Mouse (Mus musculus) adrenal gland (tissue): ENCODE results near the gene Spin2d.
"Not testable (repeated sequence)": the region's sequence is repeated elsewhere in the genome, so short reads cannot be mapped to it uniquely, and the experiment has no call there.

ENCODE experiments used
- intact Hi-C: fragments of 180-260 bp; cut with DNase I; formaldehyde crosslinking; loops from one replicate; pipeline ENCODE4 v1.15.1; 2025
- long read RNA-seq, 2 experiments: library from polyadenylated mRNA; unstranded; transcript quantifications; one replicate each; pipeline ENCODE4 v2.0.0; 2020; ENCODE audit warnings: borderline replicate concordance in 1 of 2; ENCODE audit not compliant: insufficient replicate concordance in 1 of 2

The Spin2d gene
- long read RNA-seq, experiment 1, result 0 reads
- long read RNA-seq, experiment 2, result 0 reads

DNA sequence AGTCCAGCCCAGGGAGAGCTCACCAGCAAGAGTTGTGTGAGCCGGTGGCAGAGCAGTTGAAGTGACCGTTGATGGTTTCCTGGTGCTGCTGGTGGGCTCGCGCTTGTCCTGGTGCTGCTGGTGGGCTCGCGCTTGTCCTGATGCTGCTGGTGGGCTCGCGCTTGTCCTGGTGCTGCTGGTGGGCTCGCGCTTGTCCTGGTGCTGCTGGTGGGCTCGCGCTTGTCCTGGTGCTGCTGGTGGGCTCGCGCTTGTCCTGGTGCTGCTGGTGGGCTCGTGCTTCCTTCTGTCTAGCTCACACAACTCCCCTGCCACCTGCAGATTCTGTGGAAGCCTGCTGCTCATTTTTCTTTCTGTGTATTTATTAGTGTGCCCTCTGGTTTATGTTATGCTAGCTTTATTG lies at the start of gene Spin2d:
Spin2d (minus strand) TSS at position 101 of the 400 bp plus-strand sequence.
- intact Hi-C loops, result not testable (repeated sequence)

DNA sequence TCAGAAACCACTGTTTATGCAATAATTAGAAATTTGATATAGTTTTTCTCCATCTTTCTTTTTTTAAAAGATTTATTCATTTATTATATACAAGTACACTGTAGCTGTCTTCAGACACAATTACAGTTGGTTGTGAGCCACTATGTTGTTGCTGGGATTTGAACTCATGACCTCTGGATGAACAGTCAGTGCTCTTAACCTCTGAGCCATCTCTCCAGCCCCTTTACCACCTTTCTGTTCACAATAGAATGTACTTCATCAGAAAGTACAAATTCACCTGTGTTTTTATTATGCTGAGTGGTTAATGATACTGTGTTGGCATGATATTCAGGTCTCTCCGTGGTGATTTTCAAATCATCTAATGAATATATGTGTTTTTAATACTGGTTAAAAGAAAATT lies 48.6 kb upstream of the Spin2d start:
- intact Hi-C loops, result no loop called here

DNA sequence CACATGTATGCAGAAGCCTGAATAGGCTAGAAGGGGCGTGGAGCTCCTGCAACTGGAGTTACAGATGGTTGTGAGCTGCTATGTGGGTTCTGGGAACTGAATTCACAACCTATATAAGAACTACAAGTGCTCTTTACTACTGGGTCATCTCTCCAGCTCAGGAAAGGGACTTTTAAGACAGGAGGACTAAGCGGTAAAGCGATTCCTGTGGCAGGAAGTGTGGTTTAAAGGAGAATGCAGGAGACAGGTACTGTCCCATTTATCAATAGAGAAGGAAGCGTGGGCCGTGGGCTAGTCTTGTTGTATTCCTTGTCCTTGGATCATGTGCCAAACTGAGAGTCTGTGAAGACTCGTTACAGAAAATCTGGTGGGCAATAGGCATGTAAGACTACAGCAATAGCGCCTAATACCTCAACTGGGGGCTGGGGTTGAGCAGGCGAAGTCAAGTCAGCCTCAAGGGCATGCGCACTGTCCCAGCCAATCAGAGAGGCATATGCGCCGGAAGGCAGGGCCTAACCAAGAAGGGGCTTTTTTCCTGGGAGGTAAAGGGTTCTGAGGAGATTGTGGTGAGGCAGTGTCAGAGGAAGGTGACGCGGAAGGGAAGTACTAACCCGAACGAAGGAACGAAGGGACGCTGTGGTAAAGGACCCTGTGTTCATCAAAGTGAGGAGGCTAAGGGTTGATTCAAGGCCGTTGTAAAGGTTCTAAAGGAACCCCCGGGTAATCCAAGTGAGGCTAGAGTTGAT lies 37.2 kb upstream of the Spin2d start, which contains the start of gene Xlr4b:
Xlr4b (plus strand) TSS at position 515 of the 746 bp plus-strand sequence.
- intact Hi-C loops, result not testable (repeated sequence)

DNA sequence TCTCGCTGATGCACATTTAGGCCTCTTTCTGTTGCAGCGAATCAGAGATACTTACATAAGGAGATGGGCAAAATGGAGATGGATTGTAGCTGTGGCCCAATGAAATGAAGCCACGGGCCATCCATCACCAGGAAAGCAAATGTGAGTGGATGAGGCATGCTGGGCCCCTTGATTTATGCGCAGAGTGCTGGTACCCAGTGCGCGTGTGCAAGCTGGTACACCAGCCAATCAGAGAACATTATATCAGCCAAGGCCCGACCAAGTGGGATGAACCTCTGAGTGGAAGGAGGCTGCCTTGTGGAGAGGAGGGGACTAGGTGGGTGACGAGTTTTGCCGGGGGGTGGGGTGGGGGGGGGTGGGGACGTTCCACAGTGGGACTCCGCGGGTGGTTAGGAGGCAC lies 15.1 kb upstream of the Spin2d start, which contains the start of gene Xlr3b:
Xlr3b (plus strand) TSS at position 274 of the 400 bp plus-strand sequence.
- intact Hi-C loops, result not testable (repeated sequence)

DNA sequence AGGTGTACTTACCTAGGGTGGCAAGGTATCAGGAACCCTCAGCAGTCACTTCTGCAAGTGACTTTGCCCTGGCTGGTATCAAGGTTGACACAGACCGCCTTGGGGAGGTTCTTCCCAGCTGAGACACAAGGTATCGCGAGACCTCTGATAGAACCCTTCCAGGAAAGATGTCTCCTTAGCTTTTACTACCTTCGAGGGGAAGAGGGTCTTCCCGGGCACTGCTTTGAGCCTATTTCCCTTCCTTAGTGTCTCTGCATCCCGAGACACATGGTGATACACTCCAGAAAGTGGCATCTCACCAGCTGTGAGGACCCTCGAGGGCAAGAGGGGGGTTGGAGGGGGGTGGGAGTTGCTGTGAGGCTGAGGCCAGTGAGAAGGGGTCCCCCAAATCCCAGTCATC lies 27.4 kb downstream of the Spin2d start, which contains the start of gene DXBay18:
DXBay18 (minus strand) TSS at position 101 of the 400 bp plus-strand sequence.
- intact Hi-C loops, result not testable (repeated sequence)

DNA sequence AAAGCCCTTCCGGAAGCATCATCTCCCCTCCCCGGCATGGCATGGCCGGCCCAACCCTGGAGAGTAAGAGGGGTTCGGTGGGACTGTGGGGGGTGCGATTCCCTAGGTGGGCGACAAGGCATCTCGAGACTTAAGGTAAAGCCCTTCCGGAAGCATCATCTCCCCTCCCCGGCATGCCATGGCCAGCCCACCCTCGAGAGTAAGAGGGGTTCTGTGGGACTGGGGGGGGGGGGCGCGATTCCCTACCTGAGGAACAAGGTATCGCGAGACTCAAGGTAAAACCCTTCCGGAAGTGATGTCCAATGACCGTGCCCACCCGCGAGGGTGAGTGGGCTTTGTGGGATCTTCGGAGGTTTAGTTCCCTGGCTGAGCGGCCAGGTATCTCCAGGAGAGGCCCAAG lies 28.3 kb downstream of the Spin2d start, which contains the start of gene Xlr5b:
Xlr5b (plus strand) TSS at position 301 of the 400 bp plus-strand sequence.
- intact Hi-C loops, result not testable (repeated sequence)

DNA sequence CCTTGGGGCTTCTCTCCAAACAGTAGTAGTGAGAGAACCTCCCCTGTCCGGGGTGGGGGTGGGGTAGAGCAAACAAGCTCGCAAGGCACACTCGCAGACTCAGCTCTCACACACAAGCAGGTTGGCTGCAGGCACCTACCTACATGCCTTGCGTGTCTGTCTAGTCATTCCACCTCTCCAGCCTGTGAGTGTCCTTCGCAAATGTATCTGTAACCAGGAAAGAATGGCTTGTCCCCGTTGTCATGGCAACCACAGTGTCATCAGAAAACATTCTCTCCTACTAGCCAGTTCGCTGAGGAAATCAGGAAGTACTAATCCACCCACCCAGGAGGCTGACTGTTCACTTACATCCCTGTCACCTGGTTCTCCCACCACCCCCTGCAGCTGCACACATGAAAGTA lies 33.6 kb downstream of the Spin2d start:
- intact Hi-C loops, result not testable (repeated sequence)
